Mouse (Mus musculus): ENCODE results near the gene Dennd4a.

Gene Dennd4a

DNA sequence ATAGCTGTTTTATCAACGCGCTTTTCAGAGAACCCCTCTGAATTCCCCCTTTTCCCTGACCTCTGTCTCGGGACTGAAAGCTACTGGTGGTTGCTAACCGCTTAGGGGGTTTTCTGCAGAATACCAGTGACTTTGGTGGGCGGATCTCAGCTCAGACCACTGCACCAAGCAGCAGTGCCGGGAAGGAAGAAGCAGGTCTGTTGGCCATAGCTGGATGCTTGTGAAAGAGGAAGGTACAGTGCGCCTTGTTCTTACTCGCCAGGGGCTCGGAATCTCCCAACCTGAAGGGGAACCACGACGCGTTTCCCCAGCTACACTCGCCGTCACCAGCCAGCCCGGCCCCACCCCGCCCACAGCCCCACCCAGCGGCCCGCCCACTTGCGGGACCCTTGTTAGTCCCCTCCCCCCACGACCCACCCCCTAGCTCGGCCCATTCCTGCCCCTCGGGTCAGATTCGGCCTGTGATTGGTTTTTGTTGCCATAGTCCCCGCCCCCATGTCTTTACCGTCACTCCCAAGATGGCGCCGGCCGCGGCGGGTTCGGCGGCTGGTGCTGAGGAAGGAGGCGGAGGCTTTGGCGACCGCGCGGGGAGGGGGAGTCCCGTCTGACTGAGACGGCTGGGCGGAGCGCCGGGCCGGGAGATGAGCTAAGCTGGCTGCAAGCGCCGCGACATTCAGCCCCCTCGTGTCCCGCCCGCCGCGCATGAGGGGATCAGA is at the start of gene Dennd4a:
TSS of gene Dennd4a (plus strand) at position 519 of the 716 bp plus-strand sequence.
- DNase-seq (ENCODE audit: extremely low spot score, low read depth, low spot score), result peak; percentile 87

DNA sequence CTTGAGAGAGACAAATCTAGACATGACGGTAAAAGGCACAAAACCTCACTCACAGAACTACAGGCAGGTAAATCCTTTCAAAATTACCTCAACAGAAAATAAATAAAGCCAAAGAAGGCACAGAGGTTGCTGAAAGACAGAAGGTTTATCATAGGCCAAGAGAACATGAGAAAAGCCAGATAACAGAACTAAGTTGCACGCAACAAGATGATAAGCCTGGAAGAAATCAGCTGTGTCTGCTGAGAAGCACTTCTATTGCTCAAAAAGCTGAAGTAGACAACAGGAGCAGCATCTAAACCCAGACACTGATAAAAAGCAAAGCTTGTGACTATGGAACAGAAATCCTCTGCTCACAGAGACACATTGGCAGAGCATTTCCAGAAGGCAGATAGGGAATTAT is 46.3 kb upstream of the Dennd4a start:
- no peak for DNase-seq (ENCODE audit: extremely low spot score, low read depth, low spot score)

DNA sequence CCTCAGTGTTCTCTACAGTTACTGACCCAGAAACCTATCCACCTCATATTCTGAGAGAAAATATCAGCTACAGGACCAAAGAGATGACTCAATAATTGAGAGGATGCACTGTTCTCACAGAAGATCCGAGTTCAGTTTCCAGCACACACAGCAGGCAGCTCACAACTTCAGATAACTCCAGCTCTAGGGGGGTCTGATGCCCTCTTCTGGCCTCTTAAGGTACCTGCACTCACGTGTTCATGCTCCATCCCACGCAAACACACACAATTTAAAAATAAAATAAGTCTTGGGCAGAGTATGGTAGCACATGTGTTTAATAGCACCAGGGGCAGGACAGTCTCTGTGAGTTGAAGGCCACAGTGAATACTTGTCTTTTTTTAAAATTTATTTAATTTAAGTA is 45.0 kb upstream of the Dennd4a start:
- DNase-seq (ENCODE audit: extremely low spot score, low read depth, low spot score), result no peak

DNA sequence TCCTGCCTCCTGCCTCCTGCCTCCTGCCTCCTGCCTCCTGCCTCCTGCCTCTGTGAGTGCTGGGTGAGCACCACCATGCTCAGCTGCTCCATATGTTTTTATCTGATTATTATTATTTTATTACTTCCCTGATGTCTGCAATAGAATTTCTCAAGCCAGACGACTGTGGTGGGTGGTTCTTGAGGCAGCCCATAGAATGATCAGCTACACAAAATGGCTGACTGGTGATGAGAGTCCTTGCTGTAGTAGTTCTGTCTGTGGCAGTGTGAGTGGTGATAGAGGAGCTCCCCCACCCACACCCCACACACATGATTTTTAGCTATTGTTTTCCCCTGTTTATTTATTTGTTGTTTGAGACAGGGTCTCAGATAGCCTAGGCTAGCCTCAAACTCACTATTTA is 43.3 kb upstream of the Dennd4a start:
- DNase-seq (ENCODE audit: extremely low spot score, low read depth, low spot score), result no peak

DNA sequence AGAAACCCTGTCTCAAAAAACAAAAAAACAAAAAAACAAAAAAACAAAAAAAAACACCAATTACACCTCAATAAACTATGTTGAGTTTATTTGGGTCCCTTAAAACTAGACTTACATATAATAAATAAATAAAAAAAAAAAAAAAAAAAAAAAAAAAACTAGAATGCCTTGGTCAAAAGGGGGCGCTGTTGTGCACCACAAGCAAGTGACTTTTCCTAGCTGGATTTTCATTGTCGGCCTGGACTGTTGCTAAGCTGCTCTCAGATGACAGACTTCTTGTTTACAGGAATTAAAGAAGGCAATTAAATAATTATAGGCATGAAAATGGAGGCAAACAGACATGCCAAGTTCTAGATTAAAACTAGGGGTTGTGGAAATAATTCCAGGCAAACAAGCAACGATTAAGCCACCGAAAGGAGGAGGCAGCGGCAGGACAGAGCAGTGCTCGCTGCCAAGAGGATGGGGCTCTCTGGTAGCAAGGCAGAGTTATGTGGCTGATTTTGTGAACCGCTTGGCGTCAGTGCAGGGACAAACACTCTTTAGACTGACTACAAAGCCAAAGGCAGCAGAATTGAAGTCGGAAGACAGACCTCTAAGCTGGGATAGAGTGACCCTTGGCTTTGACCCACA is 42.0 kb upstream of the Dennd4a start:
- no peak for DNase-seq (ENCODE audit: extremely low spot score, low read depth, low spot score)

DNA sequence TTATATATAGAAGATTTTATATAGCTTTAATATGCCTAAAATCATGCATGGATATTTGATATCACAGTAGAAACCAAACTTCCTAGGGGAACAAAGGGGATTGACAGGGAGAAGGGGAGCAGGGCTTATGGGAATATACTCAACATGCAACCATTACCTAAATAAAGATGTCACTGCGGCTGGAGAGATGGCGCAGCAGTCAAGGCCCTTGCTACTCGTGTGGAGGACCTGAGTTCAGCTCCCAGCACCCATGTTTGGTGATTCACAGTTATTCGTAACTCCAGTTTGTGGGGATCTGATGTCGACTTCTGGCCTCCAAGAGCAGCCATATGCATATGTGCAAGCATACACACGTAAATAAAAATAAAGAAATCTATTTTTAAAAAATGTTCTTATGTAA is 41.2 kb upstream of the Dennd4a start:
- DNase-seq (ENCODE audit: extremely low spot score, low read depth, low spot score), result no peak

DNA sequence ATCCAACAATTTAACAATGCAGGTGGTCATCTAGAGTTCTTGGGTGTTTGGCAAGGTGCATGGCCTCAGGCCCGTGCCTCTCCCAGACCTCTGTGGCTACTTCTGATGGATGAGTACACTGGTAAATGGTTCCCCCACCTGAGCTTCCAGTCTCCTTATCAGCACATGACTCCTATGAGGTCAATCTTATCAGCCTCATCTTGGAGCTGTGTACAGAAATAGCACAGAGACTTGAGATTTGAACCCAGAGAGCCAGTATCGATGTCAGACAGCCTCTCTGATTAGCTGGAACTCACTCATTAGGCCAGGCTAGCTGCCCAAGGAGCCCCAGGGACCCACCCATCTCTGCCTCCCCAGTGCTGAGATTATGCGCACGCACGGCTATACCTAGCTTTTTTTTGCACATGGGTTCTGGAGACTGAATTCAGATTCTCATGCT is 40.7 kb upstream of the Dennd4a start:
- DNase-seq (ENCODE audit: extremely low spot score, low read depth, low spot score), result no peak

DNA sequence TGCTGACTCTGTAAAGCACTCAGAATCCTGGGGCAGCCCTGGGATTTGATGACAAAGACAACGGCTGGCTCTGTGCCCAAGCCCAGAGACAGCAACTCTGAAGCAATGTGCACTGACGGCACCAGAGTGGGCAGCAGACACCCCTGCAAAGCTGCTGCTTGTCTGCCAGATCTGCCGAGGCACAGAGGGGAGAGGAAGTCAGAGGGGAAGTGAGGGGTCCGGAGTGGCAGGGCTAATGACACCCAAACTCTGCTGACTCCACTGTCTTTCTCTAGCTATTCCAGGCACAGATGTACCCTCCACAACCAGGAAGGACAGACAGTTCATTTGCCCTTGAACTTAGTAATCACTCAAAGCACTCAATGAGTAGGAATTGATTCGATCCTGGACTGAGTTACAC is 39.9 kb upstream of the Dennd4a start:
- no peak for DNase-seq (ENCODE audit: extremely low spot score, low read depth, low spot score)

DNA sequence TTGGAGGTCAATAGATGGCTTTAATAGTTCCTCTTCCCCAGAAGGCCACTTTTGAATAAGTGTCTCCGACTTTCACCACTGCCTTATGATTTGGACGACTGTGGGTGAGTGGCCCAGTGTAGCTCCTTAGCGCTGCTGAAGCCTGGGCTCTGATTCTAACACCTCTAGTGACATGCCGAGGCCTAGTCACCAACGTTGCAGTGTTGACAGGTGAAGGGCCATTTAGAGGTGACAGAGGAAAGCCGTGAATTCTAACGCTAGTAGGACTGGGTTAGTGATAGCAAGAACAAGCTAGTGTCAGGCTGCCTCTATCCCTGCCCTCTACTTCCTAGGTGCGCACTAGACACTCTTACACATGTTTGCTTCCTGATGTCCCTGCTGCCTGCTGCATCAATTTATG is 37.9 kb upstream of the Dennd4a start:
- no peak for DNase-seq (ENCODE audit: extremely low spot score, low read depth, low spot score)

DNA sequence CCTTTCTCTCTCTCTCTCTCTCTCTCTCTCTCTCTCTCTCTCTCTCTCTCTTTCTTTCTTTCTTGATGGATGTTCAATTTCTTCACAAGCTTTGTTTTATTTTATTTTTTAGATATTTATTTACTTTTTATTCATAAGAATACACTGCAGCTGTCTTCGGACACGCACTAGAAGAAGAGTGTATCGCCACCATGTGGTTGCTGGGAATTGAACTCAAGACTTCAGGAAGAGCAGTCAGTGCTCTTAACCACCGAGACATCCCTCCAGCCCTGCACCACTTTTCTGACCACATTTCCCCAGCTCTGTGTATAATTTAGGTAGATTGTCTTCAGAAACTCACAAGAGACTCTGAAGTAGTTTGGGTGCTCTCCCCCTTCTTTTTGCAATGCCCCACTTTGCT is 37.2 kb upstream of the Dennd4a start:
- DNase-seq (ENCODE audit: extremely low spot score, low read depth, low spot score), result no peak

DNA sequence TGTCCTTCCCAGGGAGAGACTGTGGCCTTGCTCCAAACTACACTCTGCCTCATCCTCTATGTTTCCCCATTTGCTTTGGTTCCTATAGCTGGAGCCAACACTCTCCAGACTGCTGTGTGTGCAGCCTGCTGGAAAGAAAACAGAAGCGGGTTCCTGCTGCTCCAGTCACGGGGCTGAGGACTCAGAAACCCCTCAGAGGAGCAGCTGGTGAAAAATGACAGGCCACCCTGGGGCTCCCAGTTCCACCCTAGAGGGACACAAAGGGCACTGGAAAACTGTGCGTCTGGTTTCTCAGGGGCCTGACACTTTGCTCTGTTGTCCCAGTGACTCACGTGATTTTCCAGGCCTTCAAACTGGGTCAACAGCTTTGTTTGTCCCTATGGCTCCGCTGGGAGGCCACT is 36.7 kb upstream of the Dennd4a start:
- no peak for DNase-seq (ENCODE audit: extremely low spot score, low read depth, low spot score)

DNA sequence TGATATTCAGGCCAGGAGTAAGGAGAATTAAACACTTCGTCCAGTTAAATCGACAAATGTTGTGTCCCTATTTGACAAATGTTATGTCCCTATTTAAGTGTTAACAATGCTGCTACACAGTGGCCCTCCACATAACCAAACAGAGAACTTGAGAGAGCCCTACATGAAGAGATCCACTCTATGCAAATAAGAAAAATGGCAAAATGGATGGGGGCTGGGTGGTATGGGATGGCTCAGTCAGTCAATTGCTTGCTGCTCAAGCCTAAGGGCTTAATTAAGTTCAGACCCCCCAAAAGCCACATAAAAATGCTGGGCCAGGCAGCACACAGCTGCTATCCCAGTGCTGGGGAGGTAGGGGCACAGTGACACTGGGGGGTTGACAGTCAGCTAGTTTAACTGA is 36.3 kb upstream of the Dennd4a start:
- no peak for DNase-seq (ENCODE audit: extremely low spot score, low read depth, low spot score)

DNA sequence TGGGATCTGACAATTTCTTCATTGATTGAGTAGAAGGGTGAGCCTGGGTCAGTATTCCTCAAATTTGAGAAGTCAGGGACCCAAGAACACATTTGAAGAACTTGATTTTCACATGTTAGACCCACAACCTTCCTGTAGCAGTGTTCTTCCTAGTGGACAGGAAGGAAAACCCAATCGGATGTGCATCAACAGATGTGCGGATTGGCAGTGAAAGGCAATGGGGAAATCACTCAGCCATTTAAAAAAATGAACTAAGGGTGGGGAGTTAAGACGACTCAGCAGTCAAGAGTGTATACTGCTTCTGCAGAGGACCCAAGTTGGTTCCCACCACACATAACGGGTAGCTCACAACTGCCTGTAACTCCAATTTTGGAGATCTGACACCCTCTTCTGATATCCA is 35.6 kb upstream of the Dennd4a start:
- no peak for DNase-seq (ENCODE audit: extremely low spot score, low read depth, low spot score)

DNA sequence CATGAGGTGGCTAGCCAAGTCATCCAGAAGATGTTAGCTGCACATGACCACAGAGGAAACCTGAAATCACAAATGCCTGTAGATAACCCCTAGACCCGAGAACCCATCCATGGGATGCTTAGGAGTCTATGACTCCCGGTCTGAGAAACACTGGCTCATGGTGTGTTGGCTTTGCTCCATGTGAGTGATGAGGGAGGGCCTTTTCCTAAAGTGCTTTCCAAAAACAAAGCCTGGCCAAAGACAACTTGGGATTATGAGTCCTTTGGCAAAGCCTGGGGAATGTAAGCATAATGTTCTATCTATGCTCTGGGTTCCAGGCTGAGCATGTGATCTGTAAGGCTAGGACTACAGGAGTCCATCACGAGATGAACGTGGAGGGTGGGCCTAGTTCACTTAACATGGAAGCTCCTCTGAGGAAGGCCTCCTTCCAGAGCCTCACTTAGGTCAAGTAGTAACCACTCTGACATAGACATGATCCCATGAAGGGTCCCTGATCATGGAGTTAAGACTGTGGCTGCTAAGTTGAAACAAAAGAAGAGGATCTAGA is 33.6 kb upstream of the Dennd4a start:
- DNase-seq (ENCODE audit: extremely low spot score, low read depth, low spot score), result no peak

DNA sequence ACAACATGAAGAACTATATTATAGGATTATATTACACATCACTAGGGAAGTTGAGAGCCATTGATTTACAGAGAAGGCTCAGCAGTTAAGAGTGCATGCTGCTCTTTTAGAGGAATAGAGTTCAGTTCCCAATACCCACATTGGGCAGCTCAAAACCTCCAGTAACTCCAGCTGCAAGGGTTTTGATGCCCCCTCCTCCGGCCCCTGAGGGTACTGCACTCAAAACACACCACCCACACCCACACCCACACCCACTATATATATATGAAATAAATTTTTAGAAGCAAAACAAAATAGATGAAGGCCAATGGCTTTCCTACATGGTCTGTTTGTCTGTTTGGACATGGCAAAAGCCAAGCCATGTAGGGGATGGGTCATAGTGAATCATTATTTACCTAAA is 33.0 kb upstream of the Dennd4a start:
- DNase-seq (ENCODE audit: extremely low spot score, low read depth, low spot score), result no peak

DNA sequence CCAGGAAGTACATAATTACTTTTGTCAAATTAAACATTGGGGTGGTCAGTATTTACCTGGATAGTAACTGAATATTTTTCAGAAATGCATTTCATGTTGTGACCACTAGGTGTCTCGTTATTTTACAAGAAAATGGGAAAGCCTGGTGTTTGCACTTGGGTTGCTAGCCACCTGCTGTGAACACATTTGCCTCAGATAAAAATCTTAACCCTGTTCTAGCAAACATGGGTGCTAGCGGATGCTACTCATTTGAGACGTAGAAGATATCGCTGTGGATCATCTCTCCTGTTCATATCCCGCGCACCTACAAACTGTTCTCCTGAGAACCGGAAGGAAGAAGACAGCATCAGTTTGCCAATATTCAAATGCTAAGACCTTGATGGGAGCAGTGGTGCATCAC is 31.5 kb upstream of the Dennd4a start:
- peak; percentile 30 for DNase-seq (ENCODE audit: extremely low spot score, low read depth, low spot score)

DNA sequence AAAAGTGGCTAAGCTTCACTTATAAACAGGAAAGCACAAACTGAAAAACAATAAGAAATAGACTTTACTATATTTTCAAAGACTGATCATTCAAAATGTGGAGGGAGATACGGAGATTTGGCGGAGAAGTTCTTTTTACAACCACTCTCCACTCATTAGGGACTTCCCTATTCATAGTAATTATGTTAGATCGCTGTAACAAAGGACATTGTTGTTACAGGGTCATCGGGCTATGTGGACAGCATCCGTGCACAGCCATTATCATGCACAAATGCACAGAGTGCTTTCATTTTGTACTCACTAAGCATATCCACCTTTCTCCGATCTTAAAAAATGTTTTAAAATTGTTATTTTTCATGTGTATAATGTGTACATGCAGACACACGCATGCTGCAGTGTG is 27.6 kb upstream of the Dennd4a start:
- no peak for DNase-seq (ENCODE audit: extremely low spot score, low read depth, low spot score)

DNA sequence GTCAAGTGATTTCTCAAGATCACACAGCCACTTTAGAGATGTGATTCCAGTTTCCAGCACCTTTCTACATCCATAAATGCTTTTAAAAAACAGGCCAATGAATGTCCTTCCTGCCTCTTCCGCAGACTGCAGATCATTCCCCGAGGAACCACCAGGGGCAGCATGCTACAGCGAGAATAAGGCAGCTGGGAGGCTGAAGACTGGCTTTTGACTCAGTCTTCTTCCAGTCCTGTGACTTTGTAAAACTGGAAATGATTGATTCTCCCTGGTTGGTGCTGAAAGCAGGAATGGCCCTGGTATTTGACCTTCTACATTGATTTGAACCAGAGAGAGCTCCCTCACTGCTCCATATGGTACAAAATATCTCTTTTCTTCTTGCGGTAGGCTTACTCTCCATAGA is 26.3 kb upstream of the Dennd4a start:
- DNase-seq (ENCODE audit: extremely low spot score, low read depth, low spot score), result peak; percentile 46

DNA sequence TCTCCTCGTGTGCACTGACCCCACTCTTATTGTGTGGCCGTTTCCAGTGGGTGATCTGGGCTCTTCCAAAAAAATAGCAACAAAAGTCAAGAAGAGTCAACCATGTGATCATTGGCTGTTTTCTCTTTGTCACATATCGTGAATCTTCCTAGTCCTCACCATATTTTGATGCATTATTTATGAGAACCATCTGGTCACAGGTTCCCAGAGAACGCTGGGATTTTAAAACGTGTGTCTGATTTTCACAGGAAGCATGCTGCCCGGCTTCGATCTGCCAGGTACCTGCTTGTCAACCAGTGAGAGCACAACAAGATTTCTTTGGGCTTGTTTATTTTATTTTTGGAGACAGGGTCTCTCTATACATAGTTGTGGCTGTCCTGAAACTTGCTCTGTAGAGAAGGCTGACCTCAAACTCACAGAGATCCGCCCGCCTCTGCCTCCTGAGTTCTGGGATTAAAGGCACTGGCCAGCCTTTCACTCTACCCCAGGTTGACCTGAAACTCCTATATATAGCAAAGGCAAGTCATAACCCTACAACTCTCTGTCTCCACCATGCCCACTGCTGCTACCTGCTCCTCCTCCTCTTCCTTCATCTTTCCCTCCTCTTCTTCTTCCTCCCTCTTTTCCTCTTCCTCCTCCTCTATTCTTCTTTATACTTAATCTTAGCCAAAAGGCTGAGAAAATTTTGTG is 24.8 kb upstream of the Dennd4a start:
- no peak for DNase-seq (ENCODE audit: extremely low spot score, low read depth, low spot score)

DNA sequence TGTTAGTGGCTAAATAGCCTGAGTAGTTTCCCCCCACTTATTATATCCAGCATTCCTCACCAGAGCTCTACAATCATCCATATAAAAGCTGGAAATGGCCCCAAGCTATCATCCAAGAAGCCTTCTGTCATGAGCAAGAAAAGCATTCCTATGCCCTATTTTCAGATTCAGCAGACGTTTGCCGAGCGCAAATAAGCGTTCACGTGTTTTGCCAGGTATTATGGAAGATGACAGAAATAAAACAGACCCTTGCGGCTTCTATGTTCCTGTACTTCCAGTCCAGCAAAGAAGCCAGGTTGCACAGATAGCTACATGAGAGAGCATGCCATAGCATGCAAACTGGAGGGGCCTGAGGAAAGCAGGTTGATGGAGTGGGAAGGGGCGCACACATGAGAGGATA is 23.1 kb upstream of the Dennd4a start:
- no peak for DNase-seq (ENCODE audit: extremely low spot score, low read depth, low spot score)

DNA sequence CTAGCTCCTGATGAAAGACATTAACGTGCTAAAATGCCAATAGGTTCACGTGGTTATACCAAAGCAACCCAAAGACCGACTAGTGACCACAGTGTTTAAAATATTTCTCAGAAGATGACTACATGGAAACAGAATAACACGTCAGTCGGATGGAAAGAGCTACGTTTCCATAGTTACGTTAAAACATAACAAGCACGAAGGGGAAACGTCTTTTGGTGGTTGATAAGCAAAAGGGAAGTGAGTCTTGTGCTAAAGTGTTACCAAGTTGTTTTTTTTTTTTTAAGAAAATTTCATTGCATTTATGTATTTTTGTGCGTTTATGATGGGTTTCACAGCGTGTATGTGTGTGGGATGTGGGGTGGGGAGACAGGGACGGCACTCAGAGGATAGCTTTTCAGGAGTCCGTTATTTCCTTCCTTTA is 21.8 kb upstream of the Dennd4a start:
- DNase-seq (ENCODE audit: extremely low spot score, low read depth, low spot score), result no peak

DNA sequence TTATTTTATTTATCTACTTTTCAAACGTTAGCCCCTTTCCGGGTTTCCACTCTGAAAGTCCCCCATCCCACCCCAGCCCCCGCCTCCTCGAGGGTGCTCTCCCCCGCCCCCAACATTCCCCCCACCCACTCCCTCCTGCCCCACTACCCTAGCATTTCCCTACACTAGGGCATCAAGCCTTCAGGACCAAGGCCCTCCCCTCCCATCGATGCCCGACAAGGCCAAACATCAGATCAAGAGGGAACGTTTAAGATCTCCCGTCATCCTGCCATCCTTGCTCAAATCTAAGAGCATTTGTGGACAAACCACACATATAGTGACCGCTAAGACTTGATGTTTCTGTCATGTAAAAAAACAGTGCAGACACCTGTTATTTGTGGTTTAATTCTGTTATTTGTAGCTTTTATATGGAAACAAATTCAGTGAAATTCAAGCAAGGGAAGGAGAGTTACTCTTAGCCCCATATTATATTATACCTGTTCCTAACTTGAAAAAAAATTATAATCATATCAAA is 21.2 kb upstream of the Dennd4a start:
- no peak for DNase-seq (ENCODE audit: extremely low spot score, low read depth, low spot score)
